Mouse (Mus musculus) ES-E14 (cell line): ENCODE data around the gene Fkbp1b.

ENCODE experiments used
- HCFC1 ChIP-seq: IDR thresholded peaks from 2 replicates; pipeline ENCODE4 v1.6.1; 2012; ENCODE audit warnings: low read length, inconsistent platforms, borderline replicate concordance; ENCODE audit not compliant: insufficient read depth
- ZC3H11A ChIP-seq: IDR thresholded peaks from 2 replicates; pipeline ENCODE4 v1.6.1; 2012; ENCODE audit warnings: low read depth, mild to moderate bottlenecking, inconsistent platforms, low read length, borderline replicate concordance

GRCm38 (mm10) chr12:4840010-4840409 lies 1.4 kb downstream of the Fkbp1b start:
- TF ChIP-seq HCFC1, result no peak
- TF ChIP-seq ZC3H11A, result no peak
